Mouse (Mus musculus) adrenal gland, postnatal 4 days (tissue): ENCODE data around the gene Rassf3. TPM values are rescaled to one million over a fixed set of nuclear protein-coding genes. Genes with fewer than 3 reads are reported as not detected.

ENCODE experiments used
- DNase-seq, 2 experiments: peaks; one replicate each; pipeline ENCODE4 v3.0.0; 2021 to 2022; ENCODE audit warnings: low spot score in 2 of 2, mixed read lengths in 2 of 2
- total RNA-seq, 2 experiments: library from RNA; stranded (reverse); gene quantifications; 2 replicates each; pipeline ENCODE4 v1.2.3; 2021

Gene Rassf3
- total RNA-seq, 2 experiments from 2014 or later: 37.6 to 44.5 TPM

GRCm38 (mm10) chr10:121370777-121371176 lies 105.4 kb downstream of the Rassf3 start:
- no peak for DNase-seq

- DNase-seq: no peak
These were observed 107.2 kb downstream of the Rassf3 start for GRCm38 (mm10) chr10:121368783-121369465.

DNA sequence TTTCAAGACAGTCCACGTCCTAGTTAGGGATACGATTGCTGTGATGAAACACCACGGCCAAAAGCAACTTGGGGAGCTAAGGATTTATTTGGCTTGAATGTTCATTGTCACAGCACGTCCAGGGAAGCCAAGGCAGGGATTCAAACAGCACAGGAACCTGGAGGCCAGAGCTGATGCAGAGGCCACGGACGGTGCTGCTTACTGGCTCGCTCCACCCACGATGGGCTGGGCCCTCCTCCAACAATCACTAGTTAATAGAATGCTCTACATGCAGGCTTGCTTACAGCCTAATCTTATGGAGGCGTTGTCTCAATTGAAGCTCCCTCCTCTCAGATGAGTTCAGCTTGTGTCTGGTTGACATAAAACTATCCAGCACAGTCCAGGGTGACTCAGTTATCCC lies 108.4 kb downstream of the Rassf3 start:
- no peak for DNase-seq

DNA sequence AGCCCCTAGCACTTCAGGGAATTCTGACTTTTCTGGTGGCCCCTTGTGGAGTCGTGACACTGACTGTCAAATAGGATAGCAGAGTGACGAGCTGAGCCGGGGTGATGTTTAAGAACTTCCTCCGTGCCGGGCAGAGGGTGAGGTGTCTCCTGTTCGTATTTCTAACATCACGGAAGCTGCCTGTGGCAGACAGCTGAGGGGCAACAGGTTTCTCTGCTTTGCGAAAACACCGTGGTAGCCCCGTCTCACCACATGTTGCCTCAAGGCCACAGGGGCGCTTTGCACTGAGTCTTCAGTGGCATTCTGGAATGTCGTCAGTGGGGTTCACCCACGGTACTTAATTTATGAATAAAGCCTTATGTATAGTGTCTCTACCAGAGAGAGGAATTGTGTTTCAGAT lies 108.9 kb downstream of the Rassf3 start:
- DNase-seq: no peak

GRCm38 (mm10) chr10:121365781-121366272 lies 110.3 kb downstream of the Rassf3 start:
- no peak for DNase-seq

GRCm38 (mm10) chr10:121364801-121365564 lies 111.2 kb downstream of the Rassf3 start, which contains the start of gene Gns:
Gns (plus strand) TSS chr10:121365090.
- peak; percentile 86 to 92 for DNase-seq

- DNase-seq: no peak
These were observed 111.8 kb downstream of the Rassf3 start for GRCm38 (mm10) chr10:121364306-121364705.

DNA sequence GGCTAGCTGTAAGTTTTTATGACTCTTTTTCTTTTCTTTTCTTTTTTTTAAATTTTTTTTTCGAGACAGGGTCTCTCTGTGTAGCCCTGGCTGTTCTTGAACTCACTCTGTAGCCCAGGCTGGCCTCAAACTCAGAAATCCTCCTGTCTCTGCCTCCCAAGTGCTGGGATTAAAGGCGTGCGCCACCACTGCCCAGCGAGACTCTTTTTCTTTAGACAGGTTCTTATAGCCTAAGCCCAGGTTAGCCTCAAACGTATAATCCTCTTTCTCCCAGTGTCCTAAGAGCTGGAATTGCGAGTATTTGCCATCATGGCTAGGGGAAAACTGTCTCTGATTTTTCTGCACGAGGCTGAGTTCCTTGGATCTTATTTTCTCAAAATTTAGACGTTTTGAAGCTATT lies 112.9 kb downstream of the Rassf3 start:
- no peak for DNase-seq

DNA sequence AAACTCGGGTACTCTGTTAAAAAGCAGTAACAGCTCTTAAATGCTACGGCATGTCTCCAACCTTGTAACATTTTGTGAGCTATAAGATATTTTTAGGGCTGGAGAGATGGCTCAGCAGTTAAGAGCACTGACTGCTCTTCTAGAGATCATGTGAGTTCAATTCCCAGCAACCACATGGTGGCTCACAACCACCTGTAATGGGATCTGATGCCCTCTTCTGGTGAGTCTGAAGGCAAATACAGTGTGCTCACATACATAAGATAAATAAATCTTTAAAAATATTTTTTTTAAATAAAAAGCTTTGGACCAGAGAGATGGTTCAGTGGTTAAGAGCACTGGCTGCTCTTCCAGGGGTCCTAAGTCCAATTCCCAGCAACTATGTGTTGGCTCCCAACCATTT lies 115.8 kb downstream of the Rassf3 start:
- no peak for DNase-seq

Other genes starting within 250 kb of the Rassf3 start
- gene Tbc1d30, start 125.1 kb downstream of the Rassf3 start, total RNA-seq: 1 to 10 TPM; 3.8 to 7.1 TPM
- 100 to 1,000 TPM; 121 to 130 TPM for gene Gns, start 111.3 kb downstream of the Rassf3 start, total RNA-seq
- gene Tbk1, start 110.4 kb upstream of the Rassf3 start, total RNA-seq: 10 to 100 TPM; 44.3 to 53.2 TPM
- gene Xpot, start 150.0 kb upstream of the Rassf3 start, total RNA-seq: 10 to 100 TPM; 66.1 to 69.0 TPM
- under 1 TPM in 1 of 2 experiments, not detected in 1; 0.14 TPM for gene D930020B18Rik, start 165.2 kb upstream of the Rassf3 start, total RNA-seq